Mouse (Mus musculus) intestine, postnatal 0 days (tissue): ENCODE results near the gene Fam57b. TPM values are rescaled to one million over a fixed set of nuclear protein-coding genes. Genes with fewer than 3 reads are reported as not detected.
"Not testable (repeated sequence)": the region's sequence is repeated elsewhere in the genome, so short reads cannot be mapped to it uniquely, and the experiment has no call there.

Experiments
- ATAC-seq: fragments of 200-750 bp; cut with Nextera tagmentation; 2 replicates; pipeline ENCODE4 v1.8.0; 2017; ENCODE audit warnings: mild to moderate bottlenecking, moderate TSS enrichment, moderate library complexity
- H3K27ac ChIP-seq: fragments of 300-500 bp; sonication (generic); 2 replicates; pipeline ENCODE4 v1.5.1; 2014; ENCODE audit warnings: mild to moderate bottlenecking, low read depth, low read length, moderate library complexity
- H3K27me3 ChIP-seq: fragments of 300-500 bp; sonication (generic); replicated peaks from 2 replicates; pipeline ENCODE4 v1.6.1; 2014; ENCODE audit warnings: low read length, mixed read lengths; ENCODE audit not compliant: control insufficient read depth, insufficient read depth
- H3K36me3 ChIP-seq: fragments of 300-500 bp; sonication (generic); 2 replicates; pipeline ENCODE4 v1.6.1; 2014; ENCODE audit warnings: mild to moderate bottlenecking, moderate library complexity; ENCODE audit not compliant: control insufficient read depth, insufficient read depth
- H3K4me1 ChIP-seq: fragments of 300-500 bp; sonication (generic); replicated peaks from 2 replicates; pipeline ENCODE4 v1.6.1; 2014; ENCODE audit warnings: antibody characterized with exemption, low read length, mixed read lengths; ENCODE audit not compliant: control insufficient read depth, insufficient read depth
- H3K4me2 ChIP-seq: fragments of 300-500 bp; sonication (generic); replicated peaks from 2 replicates; pipeline ENCODE4 v1.6.1; 2014; ENCODE audit warnings: low read depth, mild to moderate bottlenecking, moderate library complexity
- H3K4me3 ChIP-seq: fragments of 300-500 bp; sonication (generic); 2 replicates; pipeline ENCODE4 v1.5.1; 2014; ENCODE audit warnings: low read depth, low read length
- H3K9ac ChIP-seq: fragments of 300-500 bp; sonication (generic); 2 replicates; pipeline ENCODE4 v1.6.1; 2014; ENCODE audit warnings: mild to moderate bottlenecking, low read depth, low read length
- H3K9me3 ChIP-seq: fragments of 300-500 bp; sonication (generic); 2 replicates; pipeline ENCODE4 v1.6.1; 2016; ENCODE audit warnings: mixed run types; ENCODE audit not compliant: control insufficient read depth
- CTCF ChIP-seq: sonication (generic); IDR thresholded peaks from 2 replicates; pipeline ENCODE4 v1.5.1; 2016; ENCODE audit warnings: low read depth, mild to moderate bottlenecking, control low read depth, antibody characterized with exemption, moderate library complexity
- WGBS: fragments of 180-500 bp; shearing (Covaris S2); extraction: QIAGEN DNeasy Blood & Tissue Kit; methylation state at CpG from one replicate; pipeline ENCODE4 v1.1.7; 2014; 5-methylcytosine and 5-hydroxymethylcytosine counted together
- polyA plus RNA-seq: library from polyadenylated mRNA; unstranded; fragments of >200 nt; fragmentation: Nextera tagmentation; extraction: Ambion mirVana; gene quantifications from 2 replicates; pipeline ENCODE4 v1.2.1, GENCODE M21; 2015

Fam57b gene
- polyA plus RNA-seq, 1 experiment from 2014 or later, result 1.2 TPM

DNA sequence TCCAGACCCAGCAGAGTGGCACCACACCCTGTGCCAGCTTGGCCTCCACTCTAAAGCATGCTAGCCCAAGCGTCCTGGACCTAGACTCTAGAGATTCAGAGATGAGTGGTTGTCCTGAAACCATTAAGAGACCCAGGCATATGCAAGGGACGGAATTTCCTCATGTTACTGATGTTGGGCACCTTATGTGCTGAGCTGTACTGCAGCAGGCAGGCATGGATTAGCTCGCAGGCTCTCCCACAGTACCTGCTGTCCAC, 21.6 kb upstream of the Fam57b start:
- H3K9ac ChIP-seq, result no peak overlapping the region

DNA sequence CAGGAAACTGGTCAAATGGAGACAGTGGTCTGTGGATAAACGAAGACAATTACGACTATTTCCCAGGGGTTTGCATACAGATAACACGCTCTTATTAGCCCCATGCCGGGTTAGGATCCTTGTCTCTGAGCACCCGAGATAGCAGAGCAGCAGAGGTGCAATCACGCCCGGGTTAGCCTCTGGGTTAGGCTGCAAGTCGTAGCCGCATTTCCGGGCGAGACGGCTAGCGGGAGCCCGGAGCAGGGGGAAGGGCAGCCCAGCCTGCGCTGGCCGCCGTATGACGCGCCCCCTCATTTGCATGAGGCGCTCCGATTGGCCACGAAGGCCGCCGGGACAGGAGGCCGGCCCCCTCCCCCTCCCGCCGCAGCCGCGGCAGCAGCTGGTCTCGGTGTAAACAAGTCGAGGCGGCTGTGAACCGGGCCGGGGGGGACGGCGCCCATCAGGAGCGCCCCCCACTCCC, 20.8 kb upstream of the Fam57b start, which contains the start of gene Ypel3:
TSS of gene Ypel3 (plus strand) at position 358 of the 460 bp plus-strand sequence.
- TF ChIP-seq CTCF, result 0 out of 2 replicates have a peak, but pooled peaks have one; percentile 8
- no peaks in the 10 kb centered on the region for H3K27me3 ChIP-seq
- H3K9me3 ChIP-seq, result no peaks in the 10 kb centered on the region
- WGBS, result under 1% methylated on average over 28 of the region's 37 CpGs
- peak within 1 kb of the TSS; percentile 99 for H3K4me2 ChIP-seq
- peak within 1 kb of the TSS; percentile 90 for H3K9ac ChIP-seq
- peaks cover 16% of the 10 kb centered on the region; the same call in 1 of the 2 replicates for H3K36me3 ChIP-seq
- ATAC-seq, result peak; percentile 90
- no peaks in the 10 kb centered on the region; the same call in 1 of the 2 replicates for H3K4me1 ChIP-seq
- H3K4me3 ChIP-seq, result peak within 1 kb of the TSS; percentile 73
- peak within 1 kb of the TSS; percentile 82 for H3K27ac ChIP-seq

More for the DNA sequence above, 21.6 kb upstream of the Fam57b start:
- Histone ChIP-seq H3K4me1 (no peaks in the 10 kb centered on the region; the same call in 1 of the 2 replicates), H3K9me3 (no peaks in the 10 kb centered on the region), H3K36me3 (peaks cover 22% of the 10 kb centered on the region), H3K4me3 (no peak overlapping the region), H3K4me2 (peak overlapping the region; percentile 99), H3K27me3 (no peaks in the 10 kb centered on the region), H3K27ac (0 out of 2 replicates have a peak overlapping the region, but pooled peaks have one; percentile 29)
- no peak for TF ChIP-seq CTCF
- no peak for ATAC-seq
- 65% methylated on average over 3 of the region's 3 CpGs for WGBS

GRCm38 (mm10) chr7:126777476-126777875, 20.0 kb upstream of the Fam57b start:
- H3K4me3 ChIP-seq, result peak overlapping the region; percentile 73
- no peak for TF ChIP-seq CTCF
- H3K27ac ChIP-seq, result peak overlapping the region; percentile 82; the same call in 1 of the 2 replicates
- 51% methylated on average over 10 of the region's 10 CpGs for WGBS
- H3K4me2 ChIP-seq, result peak overlapping the region; percentile 99
- H3K36me3 ChIP-seq, result peaks cover 13% of the 10 kb centered on the region; the same call in 1 of the 2 replicates
- no peaks in the 10 kb centered on the region; the same call in 1 of the 2 replicates for H3K4me1 ChIP-seq
- H3K27me3 ChIP-seq, result no peaks in the 10 kb centered on the region
- ATAC-seq, result no peak
- H3K9me3 ChIP-seq, result no peaks in the 10 kb centered on the region
- peak overlapping the region; percentile 90 for H3K9ac ChIP-seq

GRCm38 (mm10) chr7:126778147-126778546, 19.3 kb upstream of the Fam57b start:
- Histone ChIP-seq H3K4me2 (peak overlapping the region; percentile 99), H3K27me3 (no peaks in the 10 kb centered on the region), H3K4me1 (no peaks in the 10 kb centered on the region; the same call in 1 of the 2 replicates), H3K27ac (no peak overlapping the region), H3K4me3 (no peak overlapping the region), H3K36me3 (peaks cover 7% of the 10 kb centered on the region; the same call in 1 of the 2 replicates), H3K9me3 (no peaks in the 10 kb centered on the region), H3K9ac (no peak overlapping the region)
- TF ChIP-seq CTCF, result no peak
- 86% methylated on average over 3 of the region's 3 CpGs for WGBS
- ATAC-seq, result no peak

GRCm38 (mm10) chr7:126779101-126779500, 18.4 kb upstream of the Fam57b start:
- not testable (repeated sequence) for H3K4me1 ChIP-seq, H3K27me3 ChIP-seq, H3K9ac ChIP-seq, ATAC-seq, H3K4me2 ChIP-seq, H3K36me3 ChIP-seq, H3K4me3 ChIP-seq, H3K27ac ChIP-seq, H3K9me3 ChIP-seq
- WGBS, result 88% methylated on average over 7 of the region's 7 CpGs

DNA sequence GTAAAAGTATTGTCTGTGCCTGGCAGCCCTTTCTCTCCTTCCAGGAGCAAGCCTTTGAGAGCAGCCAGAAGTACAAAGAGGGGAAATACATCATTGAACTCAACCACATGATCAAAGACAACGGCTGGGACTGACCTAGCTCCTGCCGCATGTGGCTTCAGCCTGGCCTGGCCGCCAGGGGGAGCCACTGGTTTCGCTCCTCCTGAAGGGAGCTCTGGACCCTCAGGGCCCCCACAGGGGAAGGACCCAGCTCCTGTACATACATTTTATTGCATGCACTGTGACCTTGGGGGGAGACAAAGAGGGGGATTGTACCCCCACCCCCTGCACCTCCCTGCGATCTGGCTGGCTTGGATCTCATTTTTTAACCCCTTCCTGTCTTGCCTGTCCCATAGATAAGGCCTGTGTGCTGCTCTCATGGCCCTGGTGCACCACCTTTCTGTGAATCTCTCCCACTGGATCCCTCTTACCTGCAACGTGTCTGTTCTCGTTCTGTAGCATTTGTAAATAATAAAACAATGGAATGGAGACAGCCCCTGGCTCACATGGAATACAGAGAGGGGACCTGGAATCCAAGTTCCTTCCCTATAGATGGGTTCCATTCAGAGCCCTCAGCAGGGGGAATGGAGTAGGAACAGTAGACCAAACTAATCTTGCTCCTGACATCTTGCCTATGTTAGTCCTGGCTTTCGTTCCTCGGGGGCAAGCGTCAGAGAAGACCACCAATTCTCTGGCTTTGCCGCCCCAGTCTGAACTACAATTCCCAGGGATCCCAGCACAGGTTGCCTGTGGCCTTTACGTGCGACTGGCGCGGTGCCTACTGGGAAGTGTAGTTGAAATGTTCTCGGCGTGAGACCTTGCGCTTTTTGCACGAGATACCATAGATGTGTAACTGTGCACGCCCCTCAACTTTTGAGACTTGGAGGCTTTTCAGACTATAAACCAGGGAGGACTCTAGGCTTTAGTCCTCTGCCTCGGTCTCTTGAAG, 17.2 kb upstream of the Fam57b start:
- peaks cover 7% of the 10 kb centered on the region; the same call in 1 of the 2 replicates for H3K36me3 ChIP-seq
- 0 out of 2 replicates have a peak overlapping the region, but pooled peaks have one; percentile 50 for H3K27ac ChIP-seq
- H3K4me3 ChIP-seq, result peak overlapping the region; percentile 36
- H3K4me1 ChIP-seq, result no peaks in the 10 kb centered on the region; the same call in 1 of the 2 replicates
- under 1% methylated on average over 21 of the region's 21 CpGs for WGBS
- H3K4me2 ChIP-seq, result peak overlapping the region; percentile 77
- TF ChIP-seq CTCF, result peak; percentile 94
- H3K27me3 ChIP-seq, result no peaks in the 10 kb centered on the region
- peak overlapping the region; percentile 37; the same call in 1 of the 2 replicates for H3K9ac ChIP-seq
- no peaks in the 10 kb centered on the region for H3K9me3 ChIP-seq
- peak; percentile 54 for ATAC-seq
